Mouse (Mus musculus): ENCODE data around the gene 1110008P14Rik. TPM values are rescaled to one million over a fixed set of nuclear protein-coding genes. Genes with fewer than 3 reads are reported as not detected.

The 1110008P14Rik gene
- polyA plus RNA-seq, 1 experiment from 2014 or later, result 71.6 TPM

GRCm38 (mm10) chr2:32420647-32421046 lies 38.9 kb upstream of the 1110008P14Rik start:
- Histone ChIP-seq H3K4me1 (peaks cover 40% of the 10 kb centered on the region), H3K27me3 (no peaks in the 10 kb centered on the region), H3K4me3 (replicated peaks) (no peak overlapping the region), H3K4me2 (replicated peaks) (no peak overlapping the region), H3K36me3 (peaks cover 54% of the 10 kb centered on the region), H3K9ac (no peak overlapping the region), H3K27ac (replicated peaks) (no peak overlapping the region), H3K9me3 (replicated peaks) (no peaks in the 10 kb centered on the region)
- ATAC-seq (ENCODE audit: insufficient number of reproducible peaks, low FRiP score, low TSS enrichment, low read depth), result no peak
- WGBS, result 88% methylated on average over 6 of the region's 6 CpGs

- no peaks in the 10 kb centered on the region for H3K9me3 ChIP-seq (replicated peaks)
- peaks cover 60% of the 10 kb centered on the region for H3K36me3 ChIP-seq
- no peak overlapping the region for H3K9ac ChIP-seq
- H3K4me3 ChIP-seq (replicated peaks), result no peak overlapping the region
- no peak overlapping the region for H3K4me2 ChIP-seq (replicated peaks)
- WGBS, result 86% methylated on average over 12 of the region's 12 CpGs
- H3K4me1 ChIP-seq, result peaks cover 35% of the 10 kb centered on the region
- ATAC-seq (ENCODE audit: insufficient number of reproducible peaks, low FRiP score, low TSS enrichment, low read depth), result no peak
- no peaks in the 10 kb centered on the region for H3K27me3 ChIP-seq
- H3K27ac ChIP-seq (replicated peaks), result no peak overlapping the region
These were observed 38.4 kb upstream of the 1110008P14Rik start for GRCm38 (mm10) chr2:32420066-32420608.

GRCm38 (mm10) chr2:32419359-32419758 lies 37.6 kb upstream of the 1110008P14Rik start:
- Histone ChIP-seq H3K4me3 (replicated peaks) (no peak overlapping the region), H3K27ac (replicated peaks) (no peak overlapping the region), H3K9ac (no peak overlapping the region), H3K4me2 (replicated peaks) (no peak overlapping the region), H3K36me3 (peaks cover 67% of the 10 kb centered on the region), H3K4me1 (peaks cover 27% of the 10 kb centered on the region), H3K27me3 (no peaks in the 10 kb centered on the region), H3K9me3 (replicated peaks) (no peaks in the 10 kb centered on the region)
- 79% methylated on average over 3 of the region's 3 CpGs for WGBS
- no peak for ATAC-seq (ENCODE audit: insufficient number of reproducible peaks, low FRiP score, low TSS enrichment, low read depth)

- Histone ChIP-seq H3K4me3 (replicated peaks) (no peak overlapping the region), H3K27me3 (no peaks in the 10 kb centered on the region), H3K9me3 (replicated peaks) (no peaks in the 10 kb centered on the region), H3K4me2 (replicated peaks) (no peak overlapping the region), H3K36me3 (peaks cover 74% of the 10 kb centered on the region), H3K27ac (replicated peaks) (no peak overlapping the region), H3K4me1 (peaks cover 20% of the 10 kb centered on the region), H3K9ac (no peak overlapping the region)
- no peak for ATAC-seq (ENCODE audit: insufficient number of reproducible peaks, low FRiP score, low TSS enrichment, low read depth)
- 47% methylated on average over 12 of the region's 12 CpGs for WGBS
These were observed 36.9 kb upstream of the 1110008P14Rik start for GRCm38 (mm10) chr2:32418430-32419151.

GRCm38 (mm10) chr2:32417486-32417885 lies 35.7 kb upstream of the 1110008P14Rik start:
- ATAC-seq (ENCODE audit: insufficient number of reproducible peaks, low FRiP score, low TSS enrichment, low read depth), result no peak
- no peaks in the 10 kb centered on the region for H3K9me3 ChIP-seq (replicated peaks)
- no peak overlapping the region for H3K9ac ChIP-seq
- no peak overlapping the region for H3K4me3 ChIP-seq (replicated peaks)
- H3K27ac ChIP-seq (replicated peaks), result no peak overlapping the region
- peaks cover 9% of the 10 kb centered on the region; the same call in 1 of the 2 replicates for H3K4me1 ChIP-seq
- H3K27me3 ChIP-seq, result no peaks in the 10 kb centered on the region
- 89% methylated on average over 8 of the region's 8 CpGs for WGBS
- H3K36me3 ChIP-seq, result peaks cover 74% of the 10 kb centered on the region
- H3K4me2 ChIP-seq (replicated peaks), result no peak overlapping the region

GRCm38 (mm10) chr2:32416556-32416955 lies 34.8 kb upstream of the 1110008P14Rik start:
- Histone ChIP-seq H3K36me3 (peaks cover 74% of the 10 kb centered on the region), H3K9ac (no peak overlapping the region), H3K4me2 (replicated peaks) (no peak overlapping the region), H3K27ac (replicated peaks) (no peak overlapping the region), H3K27me3 (no peaks in the 10 kb centered on the region), H3K4me1 (0 out of 2 replicates have a peak, but pooled peaks cover under 1% of the 10 kb centered on the region), H3K9me3 (replicated peaks) (no peaks in the 10 kb centered on the region), H3K4me3 (replicated peaks) (no peak overlapping the region)
- no peak for ATAC-seq (ENCODE audit: insufficient number of reproducible peaks, low FRiP score, low TSS enrichment, low read depth)
- 64% methylated on average over 2 of the region's 2 CpGs for WGBS

- Histone ChIP-seq H3K27me3 (no peaks in the 10 kb centered on the region), H3K4me1 (no peaks in the 10 kb centered on the region), H3K9ac (no peak overlapping the region), H3K27ac (replicated peaks) (no peak overlapping the region), H3K36me3 (peaks cover 70% of the 10 kb centered on the region), H3K4me3 (replicated peaks) (no peak overlapping the region), H3K4me2 (replicated peaks) (no peak overlapping the region), H3K9me3 (replicated peaks) (no peaks in the 10 kb centered on the region)
- WGBS, result 94% methylated on average over 12 of the region's 12 CpGs
- ATAC-seq (ENCODE audit: insufficient number of reproducible peaks, low FRiP score, low TSS enrichment, low read depth), result no peak
These were observed 34.1 kb upstream of the 1110008P14Rik start for GRCm38 (mm10) chr2:32415801-32416200.

GRCm38 (mm10) chr2:32413936-32414335 lies 32.2 kb upstream of the 1110008P14Rik start:
- Histone ChIP-seq H3K27ac (replicated peaks) (no peak overlapping the region), H3K4me1 (peaks cover 4% of the 10 kb centered on the region), H3K9me3 (replicated peaks) (no peaks in the 10 kb centered on the region), H3K4me2 (replicated peaks) (no peak overlapping the region), H3K27me3 (no peaks in the 10 kb centered on the region), H3K4me3 (replicated peaks) (no peak overlapping the region), H3K36me3 (peaks cover 52% of the 10 kb centered on the region), H3K9ac (no peak overlapping the region)
- ATAC-seq (ENCODE audit: insufficient number of reproducible peaks, low FRiP score, low TSS enrichment, low read depth), result no peak
- 37% methylated on average over 5 of the region's 5 CpGs for WGBS

- Histone ChIP-seq H3K9ac (no peak overlapping the region), H3K4me2 (replicated peaks) (no peak overlapping the region), H3K4me3 (replicated peaks) (no peak overlapping the region), H3K36me3 (peaks cover 42% of the 10 kb centered on the region), H3K27ac (replicated peaks) (no peak overlapping the region), H3K9me3 (replicated peaks) (no peaks in the 10 kb centered on the region), H3K27me3 (no peaks in the 10 kb centered on the region), H3K4me1 (peaks cover 11% of the 10 kb centered on the region)
- 88% methylated on average over 6 of the region's 6 CpGs for WGBS
- ATAC-seq (ENCODE audit: insufficient number of reproducible peaks, low FRiP score, low TSS enrichment, low read depth), result no peak
These were observed 31.2 kb upstream of the 1110008P14Rik start for GRCm38 (mm10) chr2:32412742-32413531.

- no peak overlapping the region for H3K27ac ChIP-seq (replicated peaks)
- peaks cover 11% of the 10 kb centered on the region for H3K4me1 ChIP-seq
- ATAC-seq (ENCODE audit: insufficient number of reproducible peaks, low FRiP score, low TSS enrichment, low read depth), result no peak
- no peaks in the 10 kb centered on the region for H3K27me3 ChIP-seq
- 87% methylated on average over 7 of the region's 7 CpGs for WGBS
- no peak overlapping the region for H3K4me3 ChIP-seq (replicated peaks)
- no peak overlapping the region for H3K4me2 ChIP-seq (replicated peaks)
- H3K9me3 ChIP-seq (replicated peaks), result no peaks in the 10 kb centered on the region
- no peak overlapping the region for H3K9ac ChIP-seq
- peaks cover 27% of the 10 kb centered on the region for H3K36me3 ChIP-seq
These were observed 29.7 kb upstream of the 1110008P14Rik start for GRCm38 (mm10) chr2:32411407-32411806.
